Mouse (Mus musculus) neural tube, embryonic 12.5 days (tissue): ENCODE measurements at regions not wholly inside any gene's neighbourhood (a gene's known extent, or its start where the extent isn't known, plus 50 kb on each side); places are given as distances from the start of the nearest gene placed in this dataset.

ENCODE experiments used
- ATAC-seq: fragments of 200-750 bp; cut with Nextera tagmentation; 2 replicates; pipeline ENCODE4 v1.8.0; 2017; ENCODE audit warnings: low read depth, mild to moderate bottlenecking, moderate TSS enrichment, moderate library complexity; ENCODE audit not compliant: low FRiP score
- H3K27ac ChIP-seq: fragments of 300-500 bp; sonication (generic); 2 replicates; pipeline ENCODE4 v1.5.1; 2016
- H3K27me3 ChIP-seq: fragments of 300-500 bp; sonication (generic); replicated peaks from 2 replicates; pipeline ENCODE4 v1.6.1; 2016; ENCODE audit warnings: mild to moderate bottlenecking
- H3K36me3 ChIP-seq: fragments of 300-500 bp; sonication (generic); 2 replicates; pipeline ENCODE4 v1.6.1; 2016; ENCODE audit warnings: mild to moderate bottlenecking
- H3K4me1 ChIP-seq: fragments of 300-500 bp; sonication (generic); 2 replicates; pipeline ENCODE4 v1.6.1; 2016
- H3K4me2 ChIP-seq: fragments of 300-500 bp; sonication (generic); replicated peaks from 2 replicates; pipeline ENCODE4 v1.6.1; 2016; ENCODE audit warnings: mild to moderate bottlenecking
- H3K4me3 ChIP-seq: fragments of 300-500 bp; sonication (generic); 2 replicates; pipeline ENCODE4 v1.5.1; 2016
- H3K9ac ChIP-seq: fragments of 300-500 bp; sonication (generic); 2 replicates; pipeline ENCODE4 v1.6.1; 2016; ENCODE audit warnings: mild to moderate bottlenecking
- H3K9me3 ChIP-seq: fragments of 300-500 bp; sonication (generic); 2 replicates; pipeline ENCODE4 v1.6.1; 2016; ENCODE audit warnings: mild to moderate bottlenecking
- WGBS: fragments of 180-500 bp; shearing (Covaris S2); methylation state at CpG from one replicate; pipeline ENCODE4 v1.1.7; 2016; 5-methylcytosine and 5-hydroxymethylcytosine counted together

DNA sequence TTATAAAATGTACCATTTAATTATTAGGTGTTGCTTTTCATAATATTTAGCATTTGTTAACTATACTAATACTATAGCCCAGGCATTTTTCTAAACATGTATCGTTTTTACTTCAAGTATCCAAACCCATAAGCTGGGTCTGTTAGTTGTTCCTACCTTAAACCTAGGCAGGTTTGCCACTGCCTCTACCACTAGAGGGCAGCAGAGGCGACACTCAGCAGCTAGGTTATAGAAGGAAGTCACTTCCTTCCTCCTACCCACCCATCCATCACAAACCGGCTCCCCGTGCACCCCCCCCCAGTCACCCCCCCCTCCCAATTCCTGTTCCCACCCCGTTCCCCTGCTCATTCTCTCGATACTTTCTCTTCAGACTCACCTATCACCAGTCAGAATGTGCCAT, 150.6 kb downstream of the Cct6b start:
- Histone ChIP-seq H3K4me1 (0 out of 2 replicates have a peak, but pooled peaks cover 4% of the 10 kb centered on the region), H3K27me3 (peaks cover 10% of the 10 kb centered on the region; the same call in 1 of the 2 replicates), H3K9ac (no peak overlapping the region), H3K27ac (no peak overlapping the region), H3K36me3 (no peaks in the 10 kb centered on the region), H3K9me3 (no peaks in the 10 kb centered on the region), H3K4me3 (no peak overlapping the region), H3K4me2 (no peak overlapping the region)
- no peak for ATAC-seq
- WGBS, result 30% methylated on average over 6 of the region's 6 CpGs

DNA sequence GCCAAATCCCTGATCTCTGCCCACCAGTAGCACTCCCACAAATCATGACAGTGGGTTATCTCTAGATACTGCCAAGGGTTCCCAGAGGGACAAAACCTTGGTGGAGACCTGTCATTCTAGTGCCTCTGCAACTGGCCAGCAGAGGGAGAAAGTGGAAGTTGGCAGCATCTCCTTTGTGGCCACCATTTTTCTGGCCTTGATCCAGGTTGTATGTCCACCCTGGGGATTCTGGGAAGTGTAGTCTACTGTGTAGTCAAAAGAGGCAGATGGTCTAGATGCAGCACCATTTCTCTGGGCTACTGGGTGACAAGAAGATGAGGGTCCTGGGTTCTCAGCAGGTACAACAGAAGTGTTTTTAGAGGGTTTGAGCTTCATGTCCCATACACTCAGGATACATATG, 152.1 kb downstream of the Cct6b start:
- no peak overlapping the region for H3K4me3 ChIP-seq
- no peak for ATAC-seq
- no peaks in the 10 kb centered on the region for H3K4me1 ChIP-seq
- no peaks in the 10 kb centered on the region for H3K36me3 ChIP-seq
- H3K27ac ChIP-seq, result no peak overlapping the region
- H3K4me2 ChIP-seq, result no peak overlapping the region
- H3K27me3 ChIP-seq, result no peaks in the 10 kb centered on the region
- H3K9ac ChIP-seq, result no peak overlapping the region
- no peaks in the 10 kb centered on the region for H3K9me3 ChIP-seq

DNA sequence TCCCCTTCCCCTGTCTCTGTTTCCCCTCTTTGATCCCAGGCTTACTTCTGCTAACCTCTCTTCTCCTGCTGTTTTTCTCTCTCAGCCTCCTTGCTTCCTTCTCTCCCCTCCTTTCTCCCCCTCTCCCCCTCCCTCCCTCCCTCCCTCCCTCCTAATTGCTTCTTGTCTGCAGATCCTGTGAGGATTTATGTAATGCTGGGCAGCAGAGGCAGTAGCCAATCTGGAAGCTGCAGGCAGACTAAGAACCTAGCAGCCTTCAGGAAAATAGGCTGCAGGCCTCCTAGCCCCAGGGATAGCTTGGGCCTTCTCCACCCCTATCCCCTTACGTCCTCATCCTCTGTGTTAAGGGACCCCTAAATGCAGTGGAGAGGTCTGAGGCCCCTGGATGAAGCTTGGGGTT, 155.2 kb downstream of the Cct6b start:
- Histone ChIP-seq H3K4me1 (no peaks in the 10 kb centered on the region), H3K9me3 (no peaks in the 10 kb centered on the region), H3K4me3 (no peak overlapping the region), H3K36me3 (no peaks in the 10 kb centered on the region), H3K9ac (no peak overlapping the region), H3K27ac (no peak overlapping the region), H3K4me2 (no peak overlapping the region), H3K27me3 (no peaks in the 10 kb centered on the region)
- no peak for ATAC-seq
- WGBS, result 46% methylated on average over 1 of the region's 1 CpGs

DNA sequence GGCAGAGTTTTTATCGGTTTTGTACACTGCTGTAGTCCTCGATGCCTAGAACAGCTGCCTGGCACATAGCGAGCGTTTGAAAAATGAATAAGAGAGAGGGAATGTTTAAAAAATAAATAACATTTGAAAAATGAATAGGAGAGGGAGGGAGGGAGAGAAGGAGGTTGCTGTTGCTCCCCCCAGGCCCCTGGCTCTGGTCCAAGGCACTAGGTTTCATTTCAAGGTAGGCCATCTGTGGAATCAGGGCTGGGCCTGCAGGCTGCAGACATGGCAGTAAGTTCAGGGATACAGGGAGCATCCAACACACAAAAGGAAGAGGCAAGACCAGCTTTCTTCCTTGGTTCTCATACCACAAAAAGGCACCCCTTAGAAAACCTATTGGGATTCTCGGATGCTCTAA, 156.5 kb downstream of the Cct6b start:
- Histone ChIP-seq H3K4me1 (0 out of 2 replicates have a peak, but pooled peaks cover 3% of the 10 kb centered on the region), H3K4me2 (no peak overlapping the region), H3K4me3 (no peak overlapping the region), H3K9ac (no peak overlapping the region), H3K36me3 (no peaks in the 10 kb centered on the region), H3K9me3 (no peaks in the 10 kb centered on the region), H3K27ac (no peak overlapping the region), H3K27me3 (no peaks in the 10 kb centered on the region; the same call in 1 of the 2 replicates)
- ATAC-seq, result no peak
- whole genome bisulfite sequencing, result 89% methylated on average over 5 of the region's 5 CpGs

DNA sequence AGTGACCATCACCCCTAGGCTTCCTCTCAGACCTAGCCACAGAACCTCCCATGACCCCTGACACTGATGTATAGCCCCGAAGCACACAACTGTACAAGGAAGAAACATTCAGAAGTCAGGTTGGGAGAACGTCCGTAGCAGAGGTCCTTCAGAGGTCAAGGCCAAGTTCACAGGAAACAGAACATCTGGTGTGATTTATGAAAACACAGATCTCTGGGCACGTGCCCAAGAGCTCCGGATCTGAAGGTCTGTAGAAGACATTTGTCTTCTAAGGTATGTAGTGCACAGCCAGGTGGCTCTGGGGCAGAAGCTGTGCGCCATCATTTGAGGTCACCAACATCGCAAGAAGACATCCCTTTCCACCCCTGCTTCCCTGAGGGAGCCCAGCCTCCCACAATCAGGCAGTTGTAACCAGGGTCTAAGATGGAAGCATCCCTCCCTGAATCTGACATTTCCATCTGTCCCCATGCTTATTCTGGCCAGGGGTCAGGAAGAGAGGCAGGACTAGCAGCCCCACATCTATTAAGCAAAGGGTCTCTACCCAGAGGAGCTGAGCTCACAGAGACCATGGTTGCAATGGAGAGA, 159.8 kb downstream of the Cct6b start:
- Histone ChIP-seq H3K9me3 (no peaks in the 10 kb centered on the region), H3K27ac (no peak overlapping the region), H3K4me2 (no peak overlapping the region), H3K27me3 (peaks cover 10% of the 10 kb centered on the region), H3K4me3 (no peak overlapping the region), H3K36me3 (no peaks in the 10 kb centered on the region), H3K9ac (no peak overlapping the region), H3K4me1 (peaks cover 5% of the 10 kb centered on the region; the same call in 1 of the 2 replicates)
- WGBS, result 64% methylated on average over 7 of the region's 7 CpGs
- ATAC-seq, result no peak

DNA sequence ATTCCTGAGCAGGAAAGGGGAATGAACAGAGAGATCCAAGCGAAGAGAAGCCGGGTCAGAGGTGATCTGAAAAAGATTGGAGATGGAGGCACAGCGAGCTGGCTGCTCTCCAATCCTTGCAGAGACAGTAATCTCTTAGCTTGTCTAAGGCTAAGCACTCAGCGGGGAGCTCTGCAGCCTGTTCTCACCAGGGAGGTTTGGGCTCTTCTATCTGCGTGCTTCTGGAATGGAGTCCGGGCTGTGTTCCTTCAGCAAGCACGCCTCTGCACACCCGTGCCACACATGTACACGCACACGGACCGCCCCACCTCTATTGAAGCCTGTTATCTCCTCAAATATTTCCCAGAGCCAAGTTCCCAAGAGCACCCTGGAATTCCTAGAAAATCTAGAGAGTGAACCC, 161.3 kb downstream of the Cct6b start:
- Histone ChIP-seq H3K4me3 (no peak overlapping the region), H3K27me3 (peaks cover 10% of the 10 kb centered on the region), H3K4me2 (no peak overlapping the region), H3K27ac (no peak overlapping the region; the same call in 1 of the 2 replicates), H3K36me3 (no peaks in the 10 kb centered on the region), H3K9ac (no peak overlapping the region), H3K9me3 (no peaks in the 10 kb centered on the region), H3K4me1 (peaks cover 11% of the 10 kb centered on the region; the same call in 1 of the 2 replicates)
- ATAC-seq, result no peak
- 42% methylated on average over 11 of the region's 11 CpGs for WGBS

DNA sequence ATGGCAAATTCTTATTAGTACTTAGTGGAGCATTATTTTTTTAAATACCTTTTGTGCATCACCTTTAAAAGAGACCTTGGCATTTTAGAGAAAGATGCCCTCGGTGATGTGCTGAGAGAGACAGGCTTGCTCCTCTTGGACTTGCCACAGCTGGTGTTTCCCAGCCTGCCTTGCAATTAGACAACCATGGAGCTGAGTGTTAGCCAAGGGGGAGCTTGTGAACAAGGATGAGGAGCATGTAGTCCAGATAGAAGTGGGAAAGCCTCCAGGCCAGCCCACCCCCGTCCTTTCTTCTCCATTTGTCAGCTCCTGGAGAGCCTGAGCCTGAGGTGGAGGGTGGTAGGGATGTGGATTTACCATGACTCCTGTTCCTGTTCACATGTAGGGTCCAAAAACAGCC, 161.9 kb downstream of the Cct6b start:
- WGBS, result 64% methylated on average over 2 of the region's 2 CpGs
- H3K27me3 ChIP-seq, result peaks cover 10% of the 10 kb centered on the region
- no peaks in the 10 kb centered on the region for H3K9me3 ChIP-seq
- H3K4me3 ChIP-seq, result no peak overlapping the region
- H3K36me3 ChIP-seq, result no peaks in the 10 kb centered on the region
- ATAC-seq, result no peak
- peaks cover 13% of the 10 kb centered on the region; the same call in 1 of the 2 replicates for H3K4me1 ChIP-seq
- H3K4me2 ChIP-seq, result no peak overlapping the region
- H3K27ac ChIP-seq, result no peak overlapping the region
- no peak overlapping the region for H3K9ac ChIP-seq

DNA sequence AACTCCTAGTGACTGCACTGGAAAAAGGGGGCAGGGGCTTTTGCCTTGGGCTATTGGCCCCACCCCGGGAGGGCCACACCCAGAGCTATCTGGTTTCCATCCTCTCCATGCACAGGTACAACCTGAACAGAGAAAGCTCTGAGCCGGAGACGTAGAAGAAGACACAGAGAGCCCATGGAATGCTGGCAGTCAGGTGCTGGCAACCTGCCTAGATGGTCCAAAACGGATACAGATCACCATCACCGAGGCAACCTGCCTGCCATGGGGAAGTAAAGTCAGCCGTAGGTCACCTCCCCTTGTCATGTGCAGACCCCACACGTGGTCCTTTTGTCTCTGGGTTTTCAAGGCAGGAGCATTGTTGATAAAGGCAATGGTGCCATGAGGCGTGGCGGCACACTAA, 164.0 kb downstream of the Cct6b start:
- Histone ChIP-seq H3K9ac (no peak overlapping the region), H3K27me3 (peaks cover 10% of the 10 kb centered on the region), H3K27ac (no peak overlapping the region), H3K4me1 (peaks cover 13% of the 10 kb centered on the region; the same call in 1 of the 2 replicates), H3K4me3 (no peak overlapping the region), H3K36me3 (no peaks in the 10 kb centered on the region), H3K4me2 (no peak overlapping the region), H3K9me3 (no peaks in the 10 kb centered on the region)
- WGBS, result 73% methylated on average over 9 of the region's 9 CpGs
- no peak for ATAC-seq

DNA sequence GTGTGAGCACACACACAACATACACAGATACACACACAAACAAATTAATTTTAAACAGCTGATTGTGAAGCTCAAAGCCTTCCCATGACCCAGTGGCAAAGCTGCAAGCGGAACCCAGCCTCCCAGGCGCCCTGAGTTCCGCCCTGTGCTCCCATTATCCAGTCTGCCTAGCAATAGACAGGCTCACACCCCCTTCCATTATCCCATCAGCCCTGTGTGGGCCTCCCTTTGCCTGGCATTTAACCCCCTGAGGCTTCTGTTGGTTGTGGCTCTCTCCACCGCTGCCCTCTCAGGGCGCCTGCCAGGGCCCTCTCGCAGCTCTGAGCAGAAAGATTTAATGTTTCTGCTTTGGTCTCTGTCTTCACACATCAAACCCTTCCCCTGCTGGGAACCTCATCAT, 166.4 kb downstream of the Cct6b start:
- Histone ChIP-seq H3K27me3 (peaks cover 10% of the 10 kb centered on the region), H3K9me3 (no peaks in the 10 kb centered on the region), H3K27ac (no peak overlapping the region), H3K4me1 (peaks cover 12% of the 10 kb centered on the region; the same call in 1 of the 2 replicates), H3K4me2 (no peak overlapping the region), H3K36me3 (no peaks in the 10 kb centered on the region), H3K9ac (no peak overlapping the region), H3K4me3 (no peak overlapping the region)
- ATAC-seq, result no peak
- WGBS, result 8% methylated on average over 6 of the region's 6 CpGs

GRCm38 (mm10) chr11:82596801-82597200, 167.3 kb downstream of the Cct6b start:
- 77% methylated on average over 3 of the region's 3 CpGs for WGBS
- ATAC-seq, result no peak
- Histone ChIP-seq H3K4me2 (no peak overlapping the region), H3K4me1 (peaks cover 9% of the 10 kb centered on the region; the same call in 1 of the 2 replicates), H3K27me3 (peaks cover 5% of the 10 kb centered on the region), H3K27ac (no peak overlapping the region), H3K4me3 (no peak overlapping the region), H3K9me3 (no peaks in the 10 kb centered on the region), H3K36me3 (no peaks in the 10 kb centered on the region), H3K9ac (no peak overlapping the region)

DNA sequence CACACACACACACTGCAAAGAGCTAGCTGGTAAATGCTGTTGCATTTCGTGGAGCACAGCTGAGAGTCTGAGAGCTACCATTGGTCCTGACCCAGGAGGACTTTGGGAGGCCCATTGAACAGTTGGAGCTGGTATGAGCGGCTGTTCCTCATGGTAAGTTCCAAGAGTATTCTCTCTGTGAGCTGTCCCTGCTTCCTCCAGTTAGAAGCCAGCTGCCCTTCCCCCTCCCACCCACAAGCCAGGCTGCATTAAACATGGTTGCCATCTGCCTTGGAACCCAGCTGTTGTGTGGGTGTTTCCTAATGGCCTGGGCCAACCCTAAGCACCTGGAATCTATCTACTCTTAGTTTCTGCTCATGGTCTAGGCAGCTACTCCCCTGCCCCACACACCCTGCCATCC, 174.4 kb downstream of the Cct6b start:
- Histone ChIP-seq H3K4me1 (no peaks in the 10 kb centered on the region), H3K9ac (no peak overlapping the region), H3K4me2 (no peak overlapping the region), H3K36me3 (no peaks in the 10 kb centered on the region), H3K27me3 (no peaks in the 10 kb centered on the region), H3K9me3 (no peaks in the 10 kb centered on the region), H3K27ac (no peak overlapping the region), H3K4me3 (no peak overlapping the region)
- ATAC-seq, result no peak
- 69% methylated on average over 2 of the region's 2 CpGs for WGBS

DNA sequence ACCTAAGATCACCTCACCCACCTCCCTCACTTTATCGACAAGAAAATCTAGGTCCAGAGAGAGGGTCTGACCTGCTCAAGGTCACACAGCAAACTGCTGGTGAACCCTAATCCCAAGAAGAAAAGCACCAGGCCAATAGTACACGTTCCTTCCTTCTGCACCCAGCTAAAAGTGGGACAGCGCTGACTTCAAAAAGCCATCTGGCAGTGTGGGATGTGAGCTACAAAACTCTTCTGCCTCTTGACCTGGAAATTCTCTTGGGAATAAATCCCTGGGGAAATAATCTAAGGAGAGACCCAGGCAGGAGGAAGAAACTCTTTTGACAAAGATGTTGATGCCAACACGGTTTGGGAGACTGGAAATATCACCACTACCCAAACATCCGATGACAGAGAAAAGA, 175.4 kb downstream of the Cct6b start:
- Histone ChIP-seq H3K27me3 (no peaks in the 10 kb centered on the region), H3K4me1 (no peaks in the 10 kb centered on the region), H3K36me3 (no peaks in the 10 kb centered on the region), H3K9me3 (no peaks in the 10 kb centered on the region), H3K4me3 (no peak overlapping the region), H3K27ac (no peak overlapping the region), H3K9ac (no peak overlapping the region), H3K4me2 (no peak overlapping the region)
- 91% methylated on average over 5 of the region's 5 CpGs for WGBS
- ATAC-seq, result no peak

GRCm38 (mm10) chr11:82579841-82580415, 184.2 kb downstream of the Cct6b start:
- Histone ChIP-seq H3K4me2 (peak overlapping the region; percentile 12; the same call in 1 of the 2 replicates), H3K4me1 (peaks cover 11% of the 10 kb centered on the region), H3K4me3 (no peak overlapping the region), H3K9ac (no peak overlapping the region), H3K27ac (no peak overlapping the region), H3K9me3 (no peaks in the 10 kb centered on the region), H3K27me3 (peaks cover 29% of the 10 kb centered on the region), H3K36me3 (no peaks in the 10 kb centered on the region)
- peak; percentile 63; the same call in 1 of the 2 replicates for ATAC-seq
- WGBS, result 15% methylated on average over 7 of the region's 7 CpGs
